Mouse (Mus musculus) kidney, adult 11 months (tissue): ENCODE results near the gene Smurf1.

ENCODE experiments used
- DNase-seq: peaks from one replicate; pipeline ENCODE4 v3.0.0; 2022

Gene Smurf1

GRCm38 (mm10) chr5:144965639-144966351, at the start of gene Smurf1:
Gene Smurf1 (minus strand): TSS chr5:144965847.
- peak; percentile 78 for DNase-seq

GRCm38 (mm10) chr5:145014278-145014677, 48.6 kb upstream of the Smurf1 start:
- DNase-seq = no peak

GRCm38 (mm10) chr5:145008878-145009659, 43.4 kb upstream of the Smurf1 start:
- no peak for DNase-seq

- DNase-seq = no peak
Observed at GRCm38 (mm10) chr5:145005596-145005995, 39.9 kb upstream of the Smurf1 start.

GRCm38 (mm10) chr5:145004495-145004894, 38.8 kb upstream of the Smurf1 start:
- no peak for DNase-seq

- DNase-seq = no peak
Observed at GRCm38 (mm10) chr5:145003362-145003761, 37.7 kb upstream of the Smurf1 start.

- no peak for DNase-seq
Observed at GRCm38 (mm10) chr5:144998491-144998890, 32.8 kb upstream of the Smurf1 start.

GRCm38 (mm10) chr5:144990481-144990880, 24.8 kb upstream of the Smurf1 start:
- DNase-seq = no peak

GRCm38 (mm10) chr5:144990051-144990450, 24.4 kb upstream of the Smurf1 start:
- DNase-seq = no peak

GRCm38 (mm10) chr5:144989061-144989405, 23.4 kb upstream of the Smurf1 start:
- DNase-seq = no peak

GRCm38 (mm10) chr5:144988340-144989060, 22.9 kb upstream of the Smurf1 start:
- DNase-seq = peak; percentile 20

- no peak for DNase-seq
Observed at GRCm38 (mm10) chr5:144987561-144987960, 21.9 kb upstream of the Smurf1 start.

GRCm38 (mm10) chr5:144984839-144985238, 19.2 kb upstream of the Smurf1 start:
- DNase-seq = no peak

GRCm38 (mm10) chr5:144983227-144983626, 17.6 kb upstream of the Smurf1 start:
- DNase-seq = no peak

GRCm38 (mm10) chr5:144979110-144979509, 13.5 kb upstream of the Smurf1 start:
- DNase-seq = no peak

- DNase-seq = peak; percentile 32
Observed at GRCm38 (mm10) chr5:144978533-144979107, 13.0 kb upstream of the Smurf1 start.

- no peak for DNase-seq
Observed at GRCm38 (mm10) chr5:144971266-144971665, 5.6 kb upstream of the Smurf1 start.

GRCm38 (mm10) chr5:144964872-144965638, 592 bp downstream of the Smurf1 start:
- DNase-seq = peak; percentile 90

GRCm38 (mm10) chr5:144964465-144964864, 1.2 kb downstream of the Smurf1 start:
- peak; percentile 33 for DNase-seq

- DNase-seq = peak; percentile 43
Observed at GRCm38 (mm10) chr5:144963817-144964261, 1.8 kb downstream of the Smurf1 start.

- DNase-seq = peak; percentile 29
Observed at GRCm38 (mm10) chr5:144963401-144963800, 2.2 kb downstream of the Smurf1 start.

GRCm38 (mm10) chr5:144958271-144958670, 7.4 kb downstream of the Smurf1 start:
- no peak for DNase-seq
